Mouse (Mus musculus): Measurements from ENCODE around the gene Ccna1.

GRCm38 (mm10) chr3:55055747-55056120 lies 433 bp upstream of the Ccna1 start:
- TF ChIP-seq CTCF (IDR thresholded peaks at IDR 0.05; ENCODE audit: low read depth) (no peak), EP300 (IDR thresholded peaks at IDR 0.05; ENCODE audit: low read depth) (no peak)
